Mouse (Mus musculus): Measurements from ENCODE around the gene Marf1. TPM values are rescaled to one million over a fixed set of nuclear protein-coding genes. Genes with fewer than 3 reads are reported as not detected.

Marf1 gene
- total and polyA plus RNA-seq, 3 experiments, result 19.9 to 28.1 (median 26.7) TPM

- DNase-seq (ENCODE audit: extremely low read depth), result no peak
- Histone ChIP-seq H3K79me2 (replicated peaks; ENCODE audit: control insufficient read depth, extremely low read depth, insufficient read depth, poor library complexity, severe bottlenecking) (no peaks in the 10 kb centered on the region), H3K36me3 (replicated peaks in 1 of 2; ENCODE audit: control insufficient read depth in 1 of 2, insufficient read depth in 1 of 2, low read length in 1 of 2) (peaks cover 84 to 97% of the 10 kb centered on the region in 2 experiments), H3K27ac (ENCODE audit: insufficient read depth, low read depth) (no peak overlapping the region), H3K4me2 (ENCODE audit: insufficient read depth, low read depth, poor library complexity, severe bottlenecking) (no peak overlapping the region), H3K27me3 (replicated peaks) (no peaks in the 10 kb centered on the region), H3K9ac (ENCODE audit: insufficient read depth, low read depth) (no peak overlapping the region), H3K9me3 (replicated peaks; ENCODE audit: low read length) (no peaks in the 10 kb centered on the region), H3K4me1 (ENCODE audit: control insufficient read depth in 1 of 2, insufficient read depth in 2 of 2) (peaks cover 6 to 32% of the 10 kb centered on the region in 2 experiments; a peak in 3 of 4 replicates), H3K4me3 (replicated peaks in 1 of 3; ENCODE audit: low read depth in 2 of 3, low read length in 2 of 3, poor library complexity in 1 of 3) (no peak overlapping the region)
- dilution Hi-C loops (cut with MboI; ENCODE audit: extremely low pct_ligation_motif_present, extremely low pct_unique_long_range_greater_than_20kb, low sequenced_read_pairs) (no loop called here), in situ Hi-C loops (cut with MboI; ENCODE audit: low pct_ligation_motif_present, low pct_unique_long_range_greater_than_20kb, low sequenced_read_pairs) (no loop called here)
- TF ChIP-seq KAT2A (IDR thresholded peaks at IDR 0.05; ENCODE audit: insufficient replicate concordance, low read length) (no peak), JUND (conservative IDR thresholded peaks at IDR 0.05; ENCODE audit: low read depth, low read length) (no peak), NELFE (IDR thresholded peaks at IDR 0.05; ENCODE audit: low read depth, low read length) (no peak), ELF1 (IDR thresholded peaks at IDR 0.05; ENCODE audit: low read depth, low read length) (no peak), E2F4 (IDR thresholded peaks at IDR 0.05; ENCODE audit: insufficient replicate concordance, low read depth, low read length) (no peak), SIN3A (IDR thresholded peaks at IDR 0.05; ENCODE audit: low read length) (no peak), ZKSCAN1 (IDR thresholded peaks at IDR 0.05; ENCODE audit: borderline replicate concordance, low read depth, low read length) (no peak), MAZ (IDR thresholded peaks at IDR 0.05; ENCODE audit: low read depth, low read length) (no peak), TBP (conservative IDR thresholded peaks at IDR 0.05; ENCODE audit: low read depth, low read length) (no peak), MAX (IDR thresholded peaks at IDR 0.05; ENCODE audit: low read length) (no peak), MXI1 (IDR thresholded peaks at IDR 0.05; ENCODE audit: low read depth, low read length) (no peak), USF2 (conservative IDR thresholded peaks at IDR 0.05; ENCODE audit: low read depth, low read length) (no peak)
These were observed 34.2 kb downstream of the Marf1 start for GRCm38 (mm10) chr16:14128977-14129376.

DNA sequence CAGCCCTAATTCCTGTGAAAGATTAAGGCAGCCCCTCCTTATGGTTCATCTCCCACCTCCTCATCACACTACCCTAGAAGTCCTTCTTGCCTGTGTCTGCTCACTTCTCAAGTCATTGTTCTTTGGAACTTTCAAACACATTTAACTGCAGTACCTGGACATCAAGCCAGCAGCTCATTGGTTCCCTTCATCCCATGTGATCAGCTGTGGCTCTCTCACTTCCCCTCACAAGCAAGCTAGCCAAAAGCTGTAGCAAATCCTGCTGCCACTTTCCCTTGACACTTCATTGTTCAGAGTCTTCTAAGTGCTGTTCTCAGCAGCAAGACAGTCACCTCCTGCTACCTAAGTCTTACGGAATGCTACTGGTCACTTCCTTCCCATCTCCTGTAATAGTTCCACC lies 37.9 kb downstream of the Marf1 start:
- Histone ChIP-seq H3K4me3 (replicated peaks in 1 of 3; ENCODE audit: low read depth in 2 of 3, low read length in 2 of 3, poor library complexity in 1 of 3) (no peak overlapping the region), H3K27me3 (replicated peaks) (no peaks in the 10 kb centered on the region), H3K4me2 (ENCODE audit: insufficient read depth, low read depth, poor library complexity, severe bottlenecking) (no peak overlapping the region), H3K79me2 (replicated peaks; ENCODE audit: control insufficient read depth, extremely low read depth, insufficient read depth, poor library complexity, severe bottlenecking) (no peaks in the 10 kb centered on the region), H3K4me1 (ENCODE audit: control insufficient read depth in 1 of 2, insufficient read depth in 2 of 2) (peaks cover 6 to 31% of the 10 kb centered on the region in 2 experiments; a peak in 3 of 4 replicates), H3K9ac (ENCODE audit: insufficient read depth, low read depth) (no peak overlapping the region), H3K27ac (ENCODE audit: insufficient read depth, low read depth) (no peak overlapping the region), H3K36me3 (replicated peaks in 1 of 2; ENCODE audit: control insufficient read depth in 1 of 2, insufficient read depth in 1 of 2, low read length in 1 of 2) (peaks cover 81 to 98% of the 10 kb centered on the region in 2 experiments), H3K9me3 (replicated peaks; ENCODE audit: low read length) (no peaks in the 10 kb centered on the region)
- in situ Hi-C loops (cut with MboI; ENCODE audit: low pct_ligation_motif_present, low pct_unique_long_range_greater_than_20kb, low sequenced_read_pairs) (no loop called here), dilution Hi-C loops (cut with MboI; ENCODE audit: extremely low pct_ligation_motif_present, extremely low pct_unique_long_range_greater_than_20kb, low sequenced_read_pairs) (no loop called here)
- TF ChIP-seq USF1 (IDR thresholded peaks at IDR 0.05; ENCODE audit: low read depth, low read length), result peak; percentile 72
- no peak for TF ChIP-seq JUN (IDR thresholded peaks at IDR 0.05; ENCODE audit: insufficient read depth, low read depth, low read length)
- TF ChIP-seq USF2 (conservative IDR thresholded peaks at IDR 0.05; ENCODE audit: low read depth, low read length), result peak; percentile 63
- peak; percentile 71 for DNase-seq (ENCODE audit: extremely low read depth)
